Mouse (Mus musculus) 416B (cell line): ENCODE measurements around the gene Fam166a.

Experiments used
- DNase-seq: peaks from one replicate; pipeline ENCODE4 v3.0.0; 2011; ENCODE audit warnings: low read depth

Gene Fam166a

DNA sequence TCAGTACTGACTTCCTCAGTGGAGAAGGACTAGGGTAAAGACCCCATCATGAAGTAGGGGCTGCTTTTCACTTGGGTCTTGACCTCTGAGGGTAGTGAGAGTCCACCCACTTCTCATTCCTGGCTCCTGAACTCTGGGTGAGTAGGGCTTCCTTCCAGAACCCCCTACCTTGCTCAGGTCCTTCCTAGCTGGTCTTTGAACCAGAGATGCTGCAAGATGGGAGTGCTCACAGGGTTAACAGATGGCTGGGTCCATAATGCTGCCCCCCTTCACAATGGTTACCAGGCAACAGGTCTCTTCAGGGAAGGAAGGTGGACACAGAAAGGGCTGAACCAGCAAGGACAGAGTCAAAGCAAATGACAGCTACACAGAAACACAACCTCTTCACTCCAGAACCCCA lies at the start of gene Fam166a:
TSS of gene Fam166a (plus strand) at position 301 of the 400 bp plus-strand sequence.
- DNase-seq: no peak

DNA sequence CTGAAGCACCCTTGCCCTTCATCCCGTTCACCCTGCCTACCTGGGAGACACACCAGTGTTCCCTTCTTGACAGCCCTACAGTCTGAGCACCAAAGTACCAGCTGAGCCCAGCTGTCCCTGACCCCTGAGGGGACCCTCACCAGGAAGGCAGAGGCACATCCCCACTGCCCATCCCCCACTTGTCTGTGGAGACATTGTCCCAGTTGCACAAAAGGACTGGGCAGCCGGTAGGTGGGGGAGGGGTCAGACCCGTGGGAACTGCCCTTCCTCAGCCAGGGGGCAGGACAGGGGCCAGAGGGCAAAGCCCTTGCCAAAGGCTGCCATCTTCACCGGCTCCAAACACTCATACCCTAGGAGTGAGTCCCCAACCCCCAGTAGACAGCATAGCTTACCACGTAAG lies 48.8 kb upstream of the Fam166a start:
- no peak for DNase-seq

GRCm38 (mm10) chr2:25170326-25171100 lies 48.0 kb upstream of the Fam166a start:
- DNase-seq: peak; percentile 28

DNA sequence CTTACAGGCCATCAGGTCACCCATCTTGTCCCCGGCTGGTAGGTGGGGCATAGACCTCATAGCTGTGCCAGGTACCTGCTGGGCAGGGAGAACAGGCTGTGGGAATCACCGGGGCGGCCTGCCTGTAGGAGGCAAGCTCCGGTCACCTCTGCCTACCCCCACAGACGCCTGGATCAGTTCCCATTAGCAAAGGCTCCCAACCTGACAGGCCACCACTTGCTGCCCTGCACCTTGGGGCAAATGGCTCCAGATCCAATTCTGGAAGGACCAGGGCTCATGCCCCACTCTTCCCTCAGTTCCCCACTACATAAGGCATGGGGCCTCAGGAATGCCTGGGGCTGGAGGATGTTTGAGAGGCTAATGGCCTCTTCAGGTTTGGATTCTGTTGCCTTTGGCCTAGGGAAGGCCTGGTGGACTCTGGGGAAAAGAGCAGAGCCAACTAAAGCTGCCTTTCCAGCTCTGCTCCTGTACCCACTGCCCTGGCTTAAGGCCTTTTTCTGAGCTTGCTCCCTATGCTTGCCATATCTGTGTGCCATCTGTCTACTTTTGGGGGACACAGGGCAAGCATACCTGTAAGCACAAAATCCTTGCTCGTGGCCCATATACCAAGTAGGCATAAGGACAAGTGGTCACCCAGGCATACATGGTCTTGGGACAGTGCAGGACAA lies 47.3 kb upstream of the Fam166a start:
- no peak for DNase-seq

GRCm38 (mm10) chr2:25171769-25172153 lies 46.8 kb upstream of the Fam166a start:
- DNase-seq: no peak

DNA sequence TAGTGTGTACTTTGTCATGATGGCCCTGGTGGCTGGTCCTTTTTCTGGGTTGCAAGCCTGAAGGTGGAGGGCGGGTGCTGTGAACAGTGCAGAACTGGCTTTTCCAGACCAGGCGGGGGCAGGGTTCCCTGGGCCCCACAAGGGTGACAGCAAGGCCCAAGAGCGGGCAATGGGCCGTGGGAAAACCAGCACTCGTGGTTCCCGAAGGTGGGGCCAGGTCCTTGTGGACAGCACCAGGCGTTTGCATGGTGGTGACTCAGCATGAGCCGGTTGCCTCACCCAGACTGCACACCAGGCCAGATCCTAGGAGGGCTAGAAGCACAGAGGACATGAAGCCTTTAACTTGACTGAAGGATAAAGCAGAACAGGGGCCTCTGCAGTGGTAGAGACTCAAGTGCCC lies 45.9 kb upstream of the Fam166a start:
- peak; percentile 79 for DNase-seq

- DNase-seq: no peak
These were observed 44.7 kb upstream of the Fam166a start for GRCm38 (mm10) chr2:25173821-25174220.

DNA sequence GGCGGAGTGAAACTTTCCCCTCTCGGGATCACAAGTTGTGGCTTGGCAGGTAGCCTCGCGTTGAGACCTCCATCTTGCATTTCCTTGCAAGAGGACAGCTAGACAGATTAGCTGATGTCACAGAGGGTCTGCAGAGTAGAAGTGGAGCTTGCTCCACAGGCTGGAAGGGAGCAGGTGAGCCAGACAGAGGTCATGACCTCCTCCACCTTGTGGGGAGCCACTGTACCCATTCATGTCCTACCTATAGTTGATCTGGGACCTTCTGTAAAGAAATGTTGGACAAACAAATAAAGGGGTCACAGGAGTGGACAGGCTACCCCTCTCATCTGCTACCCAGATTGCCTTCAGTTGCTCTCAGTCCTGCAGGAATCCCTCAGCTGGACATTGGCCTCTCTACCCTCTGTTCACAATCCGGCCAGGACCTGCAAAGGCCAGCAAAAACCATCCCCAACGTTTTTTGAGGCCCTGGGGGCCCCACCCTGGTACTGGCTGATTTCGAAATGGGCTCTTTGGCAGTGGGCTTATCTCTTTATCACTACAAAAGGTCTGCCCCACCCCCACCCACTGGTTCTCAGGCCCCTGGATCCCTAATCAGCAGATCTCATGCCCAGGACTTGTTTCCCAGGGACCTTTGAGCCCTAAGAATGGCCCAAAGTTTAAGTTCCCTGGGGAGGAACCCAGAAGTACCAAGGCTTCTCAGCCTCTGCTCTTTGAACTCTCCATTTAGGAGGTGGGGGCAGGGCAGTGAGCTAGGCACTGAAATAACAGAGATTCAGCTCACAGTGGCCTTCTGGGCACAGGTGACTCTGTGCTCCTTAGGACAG lies 43.5 kb upstream of the Fam166a start:
- DNase-seq: peak; percentile 36

- DNase-seq: no peak
These were observed 42.9 kb upstream of the Fam166a start for GRCm38 (mm10) chr2:25175690-25176078.

GRCm38 (mm10) chr2:25176573-25176972 lies 42.0 kb upstream of the Fam166a start:
- no peak for DNase-seq

DNA sequence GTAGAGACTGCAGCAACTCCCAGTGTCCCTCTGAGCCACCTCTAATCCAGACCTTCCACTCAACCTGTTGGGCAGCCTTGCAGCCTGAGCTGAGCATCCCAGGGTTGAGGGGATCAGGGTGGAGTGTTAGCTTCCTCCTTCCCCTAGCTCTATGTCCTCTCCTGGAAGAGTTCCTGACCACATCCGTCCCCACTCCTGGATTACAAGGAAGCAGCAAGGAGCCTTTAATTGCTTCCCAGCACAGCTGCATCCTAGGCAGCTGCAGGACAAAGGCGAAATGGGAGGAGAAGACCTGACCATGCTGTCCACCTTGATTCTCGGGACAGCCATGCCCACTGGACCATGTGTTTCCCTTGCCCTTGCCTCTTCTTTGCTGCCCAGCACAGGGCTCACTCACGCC lies 41.5 kb upstream of the Fam166a start:
- DNase-seq: no peak

- DNase-seq: no peak
These were observed 40.9 kb upstream of the Fam166a start for GRCm38 (mm10) chr2:25177685-25178084.

DNA sequence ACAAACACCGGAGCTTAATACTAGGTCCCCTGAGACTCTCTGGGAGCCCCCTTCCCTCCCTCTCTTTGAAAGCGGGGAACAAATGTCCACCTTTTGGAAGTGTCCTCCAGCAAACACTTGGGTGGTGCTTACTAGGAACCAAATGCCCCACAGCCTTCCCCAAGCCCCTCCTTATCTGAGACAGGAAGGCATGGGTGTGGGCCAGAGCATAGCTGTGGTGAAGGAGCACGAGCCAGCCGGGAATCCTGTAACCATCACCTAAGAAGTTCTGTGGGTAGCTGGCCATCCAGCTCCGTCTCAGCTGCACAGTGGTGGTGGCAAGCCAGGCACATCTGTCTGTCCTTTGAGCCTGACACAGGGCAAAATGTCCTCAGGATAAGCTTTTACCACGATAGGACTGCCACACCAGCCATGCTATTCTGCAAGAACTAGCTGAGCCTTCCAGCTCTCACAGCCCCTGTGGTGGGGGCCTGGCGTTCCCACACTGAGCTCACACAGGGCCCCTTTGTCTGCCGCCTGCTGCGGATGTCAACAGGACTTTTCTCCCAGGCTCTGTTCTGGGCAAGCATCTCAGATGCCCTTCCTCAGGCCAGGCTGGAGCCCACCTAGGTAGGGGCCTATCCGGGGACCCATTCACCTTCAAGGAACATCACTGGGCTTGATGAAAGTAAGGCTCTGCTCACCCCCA lies 40.1 kb upstream of the Fam166a start:
- no peak for DNase-seq

DNA sequence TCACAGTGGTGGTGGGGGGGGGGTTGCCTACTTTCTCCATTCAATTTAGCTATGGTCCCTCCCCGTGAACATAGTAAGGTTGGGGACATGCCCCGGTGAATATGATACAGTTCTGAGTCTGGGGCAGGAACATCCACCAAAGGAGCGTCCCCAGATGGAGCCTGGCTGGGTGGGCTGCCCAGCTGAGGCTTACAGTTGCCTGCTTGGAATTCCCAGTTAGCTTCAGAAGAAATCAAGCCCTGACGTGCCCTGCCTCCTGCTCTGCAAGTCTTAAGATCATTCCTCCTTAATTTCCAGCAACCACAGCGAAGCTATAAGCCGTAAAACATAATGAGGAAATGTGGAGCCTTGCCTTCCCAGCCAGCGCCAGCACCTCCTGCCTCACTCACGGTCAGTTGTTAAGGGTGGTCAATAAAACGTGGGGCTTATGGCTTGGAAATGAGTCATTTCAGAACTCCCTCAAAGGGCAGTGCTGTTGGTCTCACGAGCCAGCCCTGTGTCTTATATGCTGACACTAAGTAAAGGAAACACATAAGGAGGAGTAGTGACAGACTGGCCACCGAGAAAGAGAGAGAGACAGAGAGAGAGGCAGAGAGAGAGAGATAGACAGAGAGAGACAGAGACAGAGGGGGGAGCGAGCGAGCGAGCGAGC lies 38.9 kb upstream of the Fam166a start:
- DNase-seq: peak; percentile 65

DNA sequence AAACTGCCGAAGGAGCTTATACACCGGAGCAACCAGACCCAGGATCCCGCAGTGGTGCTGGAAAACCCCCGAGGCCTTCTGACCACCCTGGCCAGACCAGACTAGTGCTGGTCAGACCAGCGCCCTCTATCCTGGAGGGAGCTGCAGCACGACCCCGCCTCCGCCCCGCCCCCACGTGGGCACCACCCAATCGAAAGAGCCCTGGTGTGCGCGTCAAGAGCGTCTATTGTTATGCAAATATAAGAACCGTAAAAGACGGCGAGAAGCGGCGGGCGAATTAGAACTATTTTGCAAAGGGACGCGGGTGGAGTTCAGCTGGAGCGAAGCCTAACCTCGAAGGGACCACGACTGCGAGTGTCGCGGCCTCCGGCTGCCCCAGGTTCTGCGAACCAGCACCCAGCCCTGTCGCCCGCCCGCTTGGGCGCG lies 38.1 kb upstream of the Fam166a start, which contains the start of gene Nrarp:
TSS of gene Nrarp (plus strand) at position 281 of the 426 bp plus-strand sequence.
- DNase-seq: peak; percentile 98

- peak; percentile 80 for DNase-seq
These were observed 37.3 kb upstream of the Fam166a start for GRCm38 (mm10) chr2:25180973-25181890.

GRCm38 (mm10) chr2:25181891-25182397 lies 36.6 kb upstream of the Fam166a start:
- DNase-seq: peak; percentile 40

DNA sequence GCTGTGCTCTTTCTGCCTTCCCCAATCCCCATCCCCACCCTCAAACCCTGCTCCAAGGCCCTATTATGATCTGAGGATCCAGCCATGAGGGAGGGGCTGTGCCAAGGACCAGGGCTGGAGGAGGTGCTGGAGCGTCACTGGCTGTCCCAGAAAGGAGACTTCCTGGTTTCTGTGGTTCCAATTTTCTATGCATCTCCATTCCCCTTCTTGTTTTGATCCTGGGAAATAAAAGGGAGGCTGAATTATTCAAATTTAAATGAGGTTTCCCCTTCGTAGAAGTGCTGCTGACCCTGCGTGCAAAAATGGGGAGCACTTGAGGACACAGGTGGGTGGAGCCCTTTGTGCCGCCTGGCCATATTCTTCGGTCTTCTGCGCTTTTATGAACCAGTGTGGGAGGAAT lies 35.9 kb upstream of the Fam166a start:
- DNase-seq: peak; percentile 26

DNA sequence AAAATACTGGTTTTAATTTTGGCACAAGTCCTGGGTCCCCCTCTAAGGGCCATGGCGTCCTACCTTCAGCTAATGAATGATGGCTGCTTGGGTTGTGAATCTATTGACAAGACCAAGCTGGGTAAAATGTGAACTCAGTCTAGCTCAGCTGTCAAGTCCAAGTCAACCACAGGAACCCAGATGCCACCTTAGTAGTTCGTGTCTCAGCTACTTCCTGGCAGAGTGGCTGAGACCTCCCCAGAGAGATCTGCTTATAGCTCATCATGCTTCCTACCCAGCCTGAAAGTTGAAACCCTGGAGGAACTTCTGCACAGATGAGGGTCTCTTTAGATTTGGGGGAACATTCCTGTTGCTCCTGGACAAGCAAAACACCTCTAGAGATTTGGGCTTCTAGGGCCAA lies 35.2 kb upstream of the Fam166a start:
- peak; percentile 46 for DNase-seq

- no peak for DNase-seq
These were observed 34.0 kb upstream of the Fam166a start for GRCm38 (mm10) chr2:25184496-25184895.
